Mouse (Mus musculus): Measurements from ENCODE around the gene Arhgap45. TPM values are rescaled to one million over a fixed set of nuclear protein-coding genes. Genes with fewer than 3 reads are reported as not detected.
A peak's percentile ranks its signal among the peaks of the same experiment; 100 is the strongest.

Arhgap45 gene
- total RNA-seq, 2 experiments from 2014 or later, result 3.3 to 4.0 TPM

- peak; percentile 62 to 71 for DNase-seq (ENCODE audit: low spot score in 2 of 2)
- intact Hi-C loops (cut with DNase I), result loop anchor here (2.0 to 5.0 kb wide), 2 partner anchors 49 to 67 kb away; no protein-coding TSS in a partner anchor
These were observed 30.9 kb upstream of the Arhgap45 start for GRCm38 (mm10) chr10:79985334-79986231.

- no peak for DNase-seq (ENCODE audit: low spot score in 2 of 2)
- intact Hi-C loops (cut with DNase I), result loop anchor here (2.0 to 5.0 kb wide), 2 partner anchors 48 to 66 kb away; no protein-coding TSS in a partner anchor
These were observed 30.1 kb upstream of the Arhgap45 start for GRCm38 (mm10) chr10:79986232-79986878.

GRCm38 (mm10) chr10:79986963-79987362, 29.5 kb upstream of the Arhgap45 start:
- intact Hi-C loops (cut with DNase I), result loop anchor here (2.0 to 5.0 kb wide), 2 partner anchors 48 to 65 kb away; no protein-coding TSS in a partner anchor
- peak; percentile 85 to 95 for DNase-seq (ENCODE audit: low spot score in 2 of 2)

GRCm38 (mm10) chr10:79987771-79988505, 28.5 kb upstream of the Arhgap45 start:
- DNase-seq (ENCODE audit: low spot score in 2 of 2), result no peak
- intact Hi-C loops (cut with DNase I), result loop anchor here (2.0 to 5.0 kb wide), 2 partner anchors 47 to 64 kb away; no protein-coding TSS in a partner anchor

- no peak for DNase-seq (ENCODE audit: low spot score in 2 of 2)
- intact Hi-C loops (cut with DNase I), result loop anchor here (5.0 kb wide), 1 partner anchor 64 kb away; no protein-coding TSS in a partner anchor
These were observed 27.8 kb upstream of the Arhgap45 start, which contains the start of gene Cnn2 for GRCm38 (mm10) chr10:79988506-79989271. TSS of gene Cnn2 (plus strand) at chr10:79988584.

- DNase-seq (ENCODE audit: low spot score in 2 of 2), result no peak
- intact Hi-C loops (cut with DNase I), result loop anchor here (5.0 kb wide), 1 partner anchor 63 kb away; no protein-coding TSS in a partner anchor
These were observed 27.1 kb upstream of the Arhgap45 start for GRCm38 (mm10) chr10:79989272-79989786.

GRCm38 (mm10) chr10:79989870-79990269, 26.6 kb upstream of the Arhgap45 start:
- intact Hi-C loops (cut with DNase I), result loop anchor here (5.0 kb wide), 1 partner anchor 62 kb away; no protein-coding TSS in a partner anchor
- DNase-seq (ENCODE audit: low spot score in 2 of 2), result no peak

- no peak for DNase-seq (ENCODE audit: low spot score in 2 of 2)
- intact Hi-C loops (cut with DNase I), result no loop called here
These were observed 25.4 kb upstream of the Arhgap45 start for GRCm38 (mm10) chr10:79991099-79991498.

- no peak for DNase-seq (ENCODE audit: low spot score in 2 of 2)
- intact Hi-C loops (cut with DNase I), result no loop called here
These were observed 24.9 kb upstream of the Arhgap45 start for GRCm38 (mm10) chr10:79991548-79991947.

- intact Hi-C loops (cut with DNase I), result loop anchor here (5.0 kb wide), 1 partner anchor 118 kb away; no protein-coding TSS in a partner anchor
- DNase-seq (ENCODE audit: low spot score in 2 of 2), result peak in 1 of 2 experiments; percentile 54
These were observed 21.9 kb upstream of the Arhgap45 start for GRCm38 (mm10) chr10:79994397-79995115.

- DNase-seq (ENCODE audit: low spot score in 2 of 2), result no peak
- intact Hi-C loops (cut with DNase I), result loop anchor here (5.0 kb wide), 1 partner anchor 117 kb away; no protein-coding TSS in a partner anchor
These were observed 20.8 kb upstream of the Arhgap45 start for GRCm38 (mm10) chr10:79995636-79996035.

GRCm38 (mm10) chr10:79996272-79997033, 20.0 kb upstream of the Arhgap45 start, which contains the start of gene Abca7:
TSS of gene Abca7 (plus strand) at chr10:79996494.
- peak; percentile 96 for DNase-seq (ENCODE audit: low spot score in 2 of 2)
- intact Hi-C loops (cut with DNase I), result loop anchor here (5.0 kb wide), 1 partner anchor 116 kb away; no protein-coding TSS in a partner anchor

- DNase-seq (ENCODE audit: low spot score in 2 of 2), result peak in 1 of 2 experiments; percentile 81
- intact Hi-C loops (cut with DNase I), result loop anchor here (5.0 kb wide), 1 partner anchor 115 kb away; no protein-coding TSS in a partner anchor
These were observed 19.3 kb upstream of the Arhgap45 start for GRCm38 (mm10) chr10:79997034-79997760.

- intact Hi-C loops (cut with DNase I), result loop anchor here (5.0 kb wide), 1 partner anchor 114 kb away; no protein-coding TSS in a partner anchor
- no peak for DNase-seq (ENCODE audit: low spot score in 2 of 2)
These were observed 18.6 kb upstream of the Arhgap45 start for GRCm38 (mm10) chr10:79997819-79998218.

GRCm38 (mm10) chr10:80001945-80002344, 14.5 kb upstream of the Arhgap45 start:
- intact Hi-C loops (cut with DNase I), result no loop called here
- DNase-seq (ENCODE audit: low spot score in 2 of 2), result no peak

GRCm38 (mm10) chr10:80002829-80003228, 13.6 kb upstream of the Arhgap45 start:
- intact Hi-C loops (cut with DNase I), result no loop called here
- DNase-seq (ENCODE audit: low spot score in 2 of 2), result no peak
